Mouse (Mus musculus): ENCODE results near the gene Col18a1.

- TF ChIP-seq CTCF (IDR thresholded peaks at IDR 0.05; ENCODE audit: insufficient read depth, low read length) (no peak), POLR2A (IDR thresholded peaks at IDR 0.05; ENCODE audit: borderline replicate concordance, extremely low read depth, low read depth, low read length) (no peak)
Observed at GRCm38 (mm10) chr10:77158948-77159347, 7.4 kb downstream of the Col18a1 start.

All from lung, adult 2 months (tissue).